Mouse (Mus musculus) ovary, adult 18-20 months (tissue): ENCODE results near the gene Pdss2.
A peak's percentile ranks its signal among the peaks of the same experiment; 100 is the strongest.
"Not testable (repeated sequence)": the region's sequence is repeated elsewhere in the genome, so short reads cannot be mapped to it uniquely, and the experiment has no call there.

Experiments used
- DNase-seq: peaks from one replicate; pipeline ENCODE4 v3.0.0; 2022; ENCODE audit warnings: low spot score, mixed read lengths

The Pdss2 gene

DNA sequence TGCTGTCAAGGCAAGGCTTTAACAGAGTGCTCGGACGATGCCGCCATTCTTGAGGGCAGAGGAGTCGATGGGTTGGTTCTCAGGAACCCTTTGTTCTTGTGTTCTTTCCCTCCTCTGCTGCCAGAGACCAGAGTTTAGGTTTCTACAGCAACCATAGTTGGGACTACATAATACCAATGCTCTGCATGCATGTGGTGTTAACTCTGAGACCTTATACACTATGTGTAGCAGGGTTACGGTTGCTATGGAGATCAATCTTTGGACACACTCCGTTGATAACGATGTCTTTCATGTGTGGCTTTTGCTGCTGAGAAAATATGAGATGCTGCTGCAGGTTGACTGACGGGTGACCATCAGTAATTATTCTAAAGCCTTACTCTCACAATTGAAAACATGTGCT is 20.9 kb downstream of the Pdss2 start:
- no peak for DNase-seq

DNA sequence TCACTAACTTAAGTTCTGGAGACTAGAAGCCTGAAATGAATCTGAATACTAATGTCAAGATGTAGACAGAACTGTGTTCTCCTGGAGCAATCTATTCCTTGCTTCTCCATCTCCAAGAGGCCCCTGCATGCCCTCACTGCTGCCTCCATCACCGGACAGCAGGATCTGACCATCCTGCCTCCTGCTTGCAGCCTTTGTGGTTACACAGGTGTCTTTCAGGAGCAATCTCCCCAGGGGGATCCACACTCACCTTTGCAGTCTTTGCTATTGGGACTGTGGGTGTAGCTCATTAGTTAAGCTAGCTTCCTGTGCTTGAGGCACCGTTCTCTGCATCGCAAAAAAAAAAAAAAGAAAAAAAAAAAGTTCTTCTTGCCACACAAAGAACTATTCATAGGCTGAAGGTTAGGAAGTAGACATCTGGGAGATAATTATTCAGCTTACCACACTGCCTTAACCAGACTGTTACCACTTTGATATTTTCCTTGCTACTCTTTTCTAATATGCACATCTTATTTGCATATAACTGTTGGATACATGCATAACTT is 23.0 kb downstream of the Pdss2 start:
- no peak for DNase-seq

DNA sequence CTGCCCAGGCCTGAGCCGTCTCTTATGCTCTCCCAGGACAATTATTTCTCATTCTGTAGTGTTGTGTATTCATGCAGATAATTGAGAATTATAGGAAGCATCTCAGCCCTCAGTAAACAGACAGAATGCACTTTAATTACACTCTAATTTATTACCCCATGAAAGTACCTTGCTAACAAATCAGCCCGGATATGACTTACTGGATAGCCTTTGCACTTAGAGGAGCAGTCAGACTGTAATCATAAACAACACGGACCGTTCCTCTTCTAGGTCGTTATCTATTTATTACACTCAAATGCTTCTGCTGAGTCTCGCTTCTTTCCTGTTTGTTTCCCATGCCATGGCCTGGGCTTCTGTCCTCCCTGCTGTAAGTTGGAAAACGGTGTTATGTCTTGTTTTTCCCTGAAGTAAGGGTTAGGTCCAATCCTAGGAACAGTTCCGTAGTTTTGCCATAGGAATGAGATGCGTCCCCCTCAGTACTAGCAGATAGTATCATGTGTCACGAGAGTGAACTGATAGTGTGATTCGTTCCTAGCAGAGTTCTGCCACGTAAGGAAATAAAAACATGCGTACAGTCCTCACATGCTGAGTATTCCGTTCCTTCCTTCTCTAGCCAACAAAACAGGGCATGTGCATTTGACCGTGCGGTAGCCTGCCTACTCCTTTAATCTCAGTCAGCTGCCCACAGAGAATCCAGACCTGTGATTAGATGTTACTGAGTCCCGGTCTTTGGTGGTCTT is 24.3 kb downstream of the Pdss2 start:
- no peak for DNase-seq

DNA sequence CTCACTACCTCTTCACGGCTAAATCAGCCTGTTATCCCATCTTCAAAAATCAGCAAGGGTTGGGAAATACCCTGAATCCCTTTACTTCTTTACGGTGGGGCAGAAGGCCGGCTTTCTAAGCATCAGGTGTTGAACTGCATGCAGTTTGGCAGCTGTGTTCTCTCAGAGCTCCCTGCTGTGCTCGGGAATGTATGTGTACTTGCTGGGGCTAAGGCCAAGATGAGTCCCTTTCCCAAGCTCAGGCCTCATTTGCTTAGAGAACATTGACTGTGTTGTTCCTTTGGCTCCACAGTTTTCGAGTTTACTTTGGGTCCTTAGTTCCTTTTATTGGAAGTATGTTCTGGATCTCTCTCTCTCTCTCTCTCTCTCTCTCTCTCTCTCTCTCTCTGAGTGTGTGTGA is 26.7 kb downstream of the Pdss2 start:
- no peak for DNase-seq

DNA sequence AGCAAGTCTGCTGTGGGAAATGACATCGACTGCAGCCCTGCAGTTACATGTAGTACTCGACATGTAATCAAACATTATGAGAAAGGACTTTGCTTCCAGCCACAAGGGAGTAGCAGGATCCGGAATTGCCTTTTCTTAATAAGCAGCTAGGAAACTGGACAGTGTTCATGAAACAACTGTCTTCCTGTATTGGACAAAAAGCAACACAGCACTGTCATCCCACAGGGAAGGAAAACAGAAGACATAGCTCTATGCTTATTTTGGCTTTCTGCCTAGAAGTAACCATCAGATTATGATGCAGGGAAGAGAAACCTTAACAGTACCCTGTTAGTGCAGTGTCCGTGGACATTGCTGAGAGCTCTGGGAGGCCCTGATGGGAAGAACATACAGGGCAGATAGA is 31.0 kb downstream of the Pdss2 start:
- DNase-seq = no peak

GRCm38 (mm10) chr10:43256965-43257364 is 35.7 kb downstream of the Pdss2 start:
- not testable (repeated sequence) for DNase-seq

DNA sequence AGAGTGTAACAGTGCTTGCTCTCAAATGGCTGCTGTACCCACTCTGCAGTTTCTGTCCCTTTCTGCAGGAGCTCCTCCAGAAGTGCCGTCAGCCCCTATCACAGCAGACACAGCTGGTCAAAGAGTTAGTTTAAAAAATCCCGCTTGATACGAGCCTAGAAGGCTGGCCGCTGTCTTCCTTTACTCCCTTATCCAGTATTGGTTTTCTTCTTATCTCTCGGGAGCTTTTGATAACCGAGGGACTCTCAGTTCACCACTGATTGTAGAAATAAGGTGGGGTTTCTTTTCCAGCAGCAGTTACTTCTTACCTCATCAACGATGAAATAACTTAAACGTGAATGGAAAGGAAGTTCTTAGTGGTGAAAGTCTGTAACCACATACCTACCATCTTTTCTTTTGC is 36.2 kb downstream of the Pdss2 start:
- DNase-seq = not testable (repeated sequence)

GRCm38 (mm10) chr10:43271318-43271717 is 50.0 kb downstream of the Pdss2 start:
- DNase-seq = no peak

DNA sequence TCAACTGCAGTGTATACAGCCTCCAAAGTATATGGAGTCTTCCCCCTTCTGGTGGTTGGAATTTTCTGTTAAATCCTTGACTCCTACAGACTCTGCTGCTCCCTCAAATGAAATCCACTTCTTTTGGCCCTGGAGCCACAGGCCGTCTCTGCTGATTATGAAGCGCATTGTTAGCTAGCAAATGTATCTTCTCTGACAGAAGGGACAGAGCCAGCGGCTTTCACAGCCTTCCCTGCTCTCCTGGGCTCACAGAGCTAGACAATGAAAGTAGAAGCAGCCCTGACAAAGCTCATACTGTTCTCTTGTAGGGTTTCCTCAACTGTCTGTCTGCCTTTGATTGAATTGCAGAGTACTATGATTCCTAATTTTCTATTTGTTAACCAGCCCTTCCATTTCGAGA is 51.1 kb downstream of the Pdss2 start:
- DNase-seq = no peak

DNA sequence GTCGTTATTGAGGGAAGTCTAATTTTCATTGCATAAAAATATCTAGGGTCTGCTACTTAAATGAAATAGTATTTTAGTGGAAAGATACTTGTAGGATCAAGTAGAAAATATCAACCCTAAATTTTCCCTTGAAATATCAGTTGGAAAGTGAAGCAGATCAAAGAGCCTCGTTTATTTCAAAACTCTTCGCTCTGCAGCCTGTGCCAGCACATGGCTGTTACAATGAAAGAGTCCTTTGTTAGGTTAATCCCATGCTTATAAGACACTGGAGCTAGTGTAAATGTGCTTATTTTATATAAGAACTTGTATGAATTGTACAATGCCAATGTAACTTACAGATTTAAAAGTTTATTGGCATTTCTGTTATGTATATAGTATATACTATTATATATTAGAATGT is 51.8 kb downstream of the Pdss2 start:
- DNase-seq = no peak

DNA sequence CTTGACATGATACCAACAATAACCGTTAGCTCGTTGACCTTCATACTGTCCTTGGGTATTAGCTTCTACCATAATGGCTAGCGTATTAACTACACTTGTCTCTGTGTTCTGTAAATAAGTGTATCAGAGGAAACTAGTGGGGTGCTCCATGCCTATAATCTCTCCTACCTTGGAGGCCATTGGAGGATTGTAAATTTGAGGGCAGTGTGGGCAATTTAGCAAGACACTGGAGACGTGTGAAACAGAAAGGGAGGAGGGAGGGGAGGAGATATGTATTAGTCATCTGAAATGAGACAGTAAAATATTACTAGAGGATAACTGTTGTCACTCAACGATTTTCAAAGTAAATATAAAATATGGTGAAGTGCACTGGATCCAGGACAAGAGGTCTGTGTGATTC is 54.2 kb downstream of the Pdss2 start:
- DNase-seq = no peak

GRCm38 (mm10) chr10:43276116-43276659 is 54.9 kb downstream of the Pdss2 start:
- no peak for DNase-seq

DNA sequence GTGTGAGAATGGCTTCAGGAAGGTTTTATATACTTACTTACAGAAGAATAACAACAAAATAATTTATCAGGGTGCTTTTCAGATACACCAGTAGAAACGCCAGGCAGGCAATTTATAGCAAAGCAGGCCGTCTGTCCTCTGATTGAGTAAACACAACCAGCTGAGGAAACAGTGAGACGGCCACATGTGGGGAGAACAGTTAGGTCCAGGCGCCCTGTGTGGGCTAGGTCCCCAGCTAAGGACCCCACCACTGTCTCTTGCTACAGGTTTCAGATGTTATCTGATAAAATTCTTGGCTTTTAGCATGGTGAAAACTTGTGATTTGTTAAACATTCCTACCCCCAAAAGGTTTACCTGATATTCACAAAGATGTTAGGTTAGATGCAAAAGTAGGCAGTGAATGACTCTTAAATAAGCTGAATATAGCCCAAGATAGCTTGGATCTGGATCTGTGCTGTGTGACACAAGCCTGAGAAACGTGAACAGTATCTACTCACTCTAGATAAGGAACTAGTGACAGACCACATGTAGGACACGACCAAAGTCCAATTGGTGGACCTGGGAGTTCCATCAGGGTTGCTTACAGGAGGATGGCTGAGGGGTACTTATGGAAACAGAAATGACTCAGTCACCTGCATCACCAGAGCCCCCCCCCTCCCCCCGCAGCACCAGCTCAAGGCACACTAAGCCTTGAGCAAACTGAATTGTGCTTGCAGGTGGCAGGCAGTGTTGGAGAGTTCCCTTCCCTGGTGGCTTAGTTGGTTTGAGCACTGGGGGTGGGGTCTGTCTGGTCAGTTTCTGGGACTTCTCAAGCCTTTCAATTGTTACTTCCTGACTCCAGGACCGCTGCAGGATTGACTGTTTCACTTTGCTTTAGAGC is 56.2 kb downstream of the Pdss2 start:
- no peak for DNase-seq

- no peak for DNase-seq
These were observed 58.5 kb downstream of the Pdss2 start for GRCm38 (mm10) chr10:43279637-43280288.

GRCm38 (mm10) chr10:43285541-43285940 is 64.3 kb downstream of the Pdss2 start:
- no peak for DNase-seq

- DNase-seq = no peak
These were observed 69.4 kb downstream of the Pdss2 start for GRCm38 (mm10) chr10:43290638-43291230.

DNA sequence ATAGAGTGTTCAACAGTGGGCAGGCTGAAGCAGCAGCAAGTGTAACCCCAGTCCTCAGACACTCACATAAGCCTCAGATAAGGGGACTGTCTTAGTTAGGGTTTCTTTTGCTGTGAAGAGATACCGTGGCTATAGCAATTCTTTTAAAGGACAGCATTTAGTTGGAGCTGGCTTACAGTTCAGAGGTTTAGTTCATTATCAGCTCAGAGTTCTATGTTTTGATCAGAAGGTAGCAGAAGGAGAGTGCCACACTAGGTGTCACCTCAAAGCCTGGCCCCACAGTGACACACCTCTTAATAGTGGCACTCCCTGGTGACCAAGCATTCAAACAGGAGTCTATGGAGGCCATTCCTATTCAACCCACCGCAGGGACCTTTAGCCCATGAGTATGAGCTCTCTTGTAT is 70.0 kb downstream of the Pdss2 start:
- DNase-seq = no peak

DNA sequence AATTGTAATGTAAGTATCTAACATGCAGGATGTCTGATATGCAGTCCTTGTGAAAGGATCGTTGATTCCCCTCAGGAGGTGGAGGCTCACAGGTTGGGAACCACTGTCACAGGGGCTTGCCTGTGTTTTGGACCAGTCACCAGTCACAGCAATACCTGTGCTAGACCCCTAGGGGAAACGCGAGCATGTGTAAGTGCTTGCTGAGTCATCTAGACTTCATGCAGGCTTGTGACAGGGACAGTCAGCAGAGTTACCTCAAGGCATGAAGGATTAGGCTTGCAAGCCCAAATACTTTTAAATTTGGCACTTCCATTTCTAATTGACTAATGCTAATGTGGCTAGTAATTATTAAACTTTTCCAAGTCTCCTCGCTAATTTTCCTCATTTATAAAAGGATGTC is 71.2 kb downstream of the Pdss2 start:
- no peak for DNase-seq

DNA sequence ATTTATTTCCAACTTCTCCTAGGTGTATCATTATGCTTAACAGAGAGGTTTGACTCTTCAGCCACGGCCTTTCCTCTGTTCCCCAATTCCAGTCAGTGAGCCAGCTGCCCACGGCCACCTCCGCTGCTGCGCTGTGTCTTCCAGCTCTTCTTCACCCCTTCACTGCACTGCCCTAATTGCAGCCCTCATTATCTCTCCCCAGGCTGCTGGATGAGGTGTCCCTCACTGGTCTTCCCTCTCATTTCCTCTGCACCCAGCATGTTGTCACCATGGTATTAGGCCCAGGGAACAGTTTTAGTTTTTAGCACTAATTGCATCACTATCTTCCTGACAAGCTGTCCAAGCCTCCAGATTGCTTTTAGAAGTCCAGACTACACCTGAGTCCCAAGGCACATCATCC is 73.0 kb downstream of the Pdss2 start:
- DNase-seq = no peak

DNA sequence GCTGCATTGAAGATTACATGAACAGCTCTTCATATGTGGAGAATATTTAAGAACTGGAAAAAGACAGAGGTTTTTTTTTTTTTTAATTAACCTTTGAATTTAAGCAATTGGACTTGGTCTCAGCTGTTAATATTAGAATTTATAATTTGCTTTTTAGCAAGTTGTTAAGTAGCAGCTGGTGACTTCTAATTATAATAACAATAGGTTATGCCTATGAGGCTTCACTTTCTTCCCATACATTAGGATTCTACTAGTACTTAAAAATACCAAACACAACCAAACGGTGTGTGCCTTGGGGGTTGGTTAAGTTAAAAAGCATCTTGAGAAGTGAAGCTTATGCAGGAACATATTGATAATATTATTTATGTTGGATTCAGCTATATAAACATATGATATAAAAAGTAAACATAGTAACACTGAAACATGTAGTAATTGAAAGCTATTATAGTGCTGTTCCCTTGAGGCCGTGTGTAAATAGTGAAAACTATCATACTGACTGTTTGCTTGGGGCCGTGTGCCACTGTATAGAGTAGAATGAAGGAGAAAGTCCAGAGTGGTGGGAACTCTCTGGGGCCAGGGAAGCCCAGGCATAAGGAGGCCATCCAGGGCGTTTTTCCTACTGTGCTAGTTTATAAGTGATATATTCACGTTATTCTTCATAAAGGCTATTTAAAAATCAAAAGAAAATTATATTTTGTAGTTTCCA is 87.0 kb downstream of the Pdss2 start:
- DNase-seq = no peak

GRCm38 (mm10) chr10:43310781-43311392 is 89.6 kb downstream of the Pdss2 start:
- peak; percentile 4 for DNase-seq
